Mouse (Mus musculus) right cerebral cortex, postnatal 36 days (tissue): ENCODE measurements around the gene Snx30.
A peak's percentile ranks its signal among the peaks of the same experiment; 100 is the strongest.

Experiments used
- DNase-seq, 2 experiments: peaks; one replicate each; pipeline ENCODE4 v3.0.0; 2022; ENCODE audit warnings: low spot score in 2 of 2, mixed read lengths in 1 of 2

Snx30 gene

DNA sequence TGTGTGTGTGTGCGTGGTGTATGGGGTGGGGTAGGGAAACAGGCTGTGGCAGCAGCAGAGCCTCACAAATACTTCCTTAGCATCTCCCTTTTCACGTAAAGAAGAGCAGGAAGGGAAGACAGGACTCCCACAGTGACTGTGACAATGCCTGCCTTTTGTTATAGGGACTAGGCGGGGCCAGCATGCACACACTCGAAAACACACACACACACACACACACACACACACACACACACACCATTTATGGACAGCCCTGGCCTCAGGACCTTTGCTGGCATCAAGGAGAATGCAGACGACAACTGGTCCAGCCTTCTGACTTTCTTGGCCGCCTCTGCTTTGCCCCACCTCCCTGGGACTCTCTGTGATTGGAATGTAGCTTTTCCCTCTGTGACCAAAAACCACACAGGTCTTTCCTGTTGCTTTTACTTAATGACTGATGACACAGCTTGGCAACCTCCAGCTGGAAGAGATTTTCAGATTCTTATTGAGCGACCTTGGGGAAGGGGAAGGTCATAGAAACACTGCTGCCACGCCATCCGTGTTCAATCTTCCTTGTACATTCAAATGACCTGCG is 102.1 kb downstream of the Snx30 start:
- DNase-seq, result no peak

GRCm38 (mm10) chr4:59908785-59909184 is 103.1 kb downstream of the Snx30 start:
- DNase-seq, result no peak

GRCm38 (mm10) chr4:59914608-59915403 is 109.2 kb downstream of the Snx30 start, which contains the start of gene Slc46a2:
Slc46a2 (minus strand) TSS chr4:59915056.
- DNase-seq, result no peak

DNA sequence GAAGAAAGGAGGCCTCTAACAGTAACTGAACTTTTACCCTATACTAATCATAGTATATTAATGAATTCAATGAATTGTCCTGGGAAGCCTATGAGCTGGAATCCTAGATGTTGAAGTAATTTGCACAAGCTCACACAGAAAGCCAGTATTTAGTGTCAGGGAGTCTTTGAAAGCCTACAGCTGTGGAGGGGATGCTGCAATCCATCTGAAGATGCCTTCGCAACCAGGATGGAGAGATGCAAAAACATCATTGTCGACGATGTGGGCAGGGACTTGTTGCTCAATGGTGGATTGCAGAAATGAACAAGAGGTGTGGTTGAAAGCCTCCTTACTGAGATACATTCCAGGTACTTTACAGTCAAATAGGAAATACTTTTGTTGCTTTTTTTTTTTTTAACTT is 112.3 kb downstream of the Snx30 start:
- DNase-seq, result no peak

DNA sequence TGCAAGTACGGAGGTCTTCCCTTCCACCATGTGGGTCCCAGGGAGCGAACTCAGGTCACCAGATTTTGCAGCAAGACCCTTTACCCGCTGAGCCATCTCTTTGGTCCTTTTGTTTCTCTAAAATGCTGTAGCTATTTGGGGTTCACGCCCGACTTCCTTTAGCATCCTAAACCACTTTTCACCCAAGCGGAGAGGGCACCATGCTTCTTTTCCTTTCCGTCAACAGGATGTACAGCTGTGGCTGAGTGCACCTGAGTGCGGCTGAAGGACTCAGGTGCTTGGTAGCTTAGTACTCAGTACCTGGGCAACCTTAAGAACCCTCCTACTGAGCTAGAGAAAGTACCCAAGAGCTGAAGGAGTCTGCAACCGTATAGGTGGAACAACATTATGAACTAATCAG is 119.4 kb downstream of the Snx30 start:
- no peak for DNase-seq

DNA sequence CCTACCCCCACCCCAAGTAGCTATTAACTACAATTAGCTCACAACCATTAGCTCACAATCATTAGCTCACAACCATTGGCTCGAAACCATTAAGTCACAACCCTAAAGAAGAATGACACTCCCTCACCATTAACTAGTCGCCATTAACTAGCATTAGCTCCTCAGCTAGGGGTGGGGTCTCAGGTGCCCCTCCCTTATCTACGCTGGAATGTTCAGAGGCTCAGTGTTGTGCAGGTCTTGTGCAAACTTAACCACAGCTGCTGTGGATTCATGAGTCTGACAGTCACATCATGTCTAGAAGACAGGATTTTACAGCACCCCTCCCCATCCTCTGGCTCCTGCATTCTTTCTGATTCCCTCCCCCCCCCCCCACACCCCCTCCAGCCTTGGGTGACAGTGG is 122.0 kb downstream of the Snx30 start:
- DNase-seq, result no peak

DNA sequence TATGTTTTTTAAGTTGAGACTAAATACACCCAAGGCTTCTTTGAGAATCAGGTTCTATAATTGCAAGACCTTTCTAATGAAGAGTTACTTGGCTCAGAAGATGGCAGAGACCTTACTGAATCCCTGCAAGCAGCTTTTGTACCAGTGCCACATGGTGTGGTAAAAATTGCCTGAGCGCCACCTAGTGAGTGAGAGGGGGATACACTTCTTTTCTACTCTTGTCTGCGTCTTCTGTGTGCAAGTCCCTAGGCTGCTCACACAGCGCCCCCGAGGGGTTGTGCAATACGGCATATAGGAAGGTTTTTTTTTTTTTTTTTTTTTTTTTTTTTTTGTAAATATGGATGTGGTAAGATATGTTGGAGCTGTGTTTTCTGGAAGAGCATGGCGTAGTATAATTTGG is 122.7 kb downstream of the Snx30 start:
- DNase-seq, result peak; percentile 49 to 59

GRCm38 (mm10) chr4:59932505-59933281 is 127.1 kb downstream of the Snx30 start:
- DNase-seq, result no peak

GRCm38 (mm10) chr4:59937543-59937942 is 131.9 kb downstream of the Snx30 start:
- no peak for DNase-seq
